Mouse (Mus musculus) hematopoietic stem cell, adult 5-6 weeks (primary cell): Measurements from ENCODE around the gene Tdrd9. TPM values are rescaled to one million over a fixed set of nuclear protein-coding genes. Genes with fewer than 3 reads are reported as not detected.
A peak's percentile ranks its signal among the peaks of the same experiment; 100 is the strongest.

Experiments
- ATAC-seq, 2 experiments: fragments of 125-278 bp in 1 of 2; replicated peaks in 1 of 2; 2 replicates each; pipeline ENCODE4 v1.8.0; 2016 to 2017; ENCODE audit warnings: inconsistent platforms in 2 of 2, mild to moderate bottlenecking in 2 of 2, moderate number of reproducible peaks in 2 of 2, low read depth in 1 of 2, moderate TSS enrichment in 1 of 2; ENCODE audit not compliant: low FRiP score in 2 of 2, poor library complexity in 2 of 2, severe bottlenecking in 2 of 2, insufficient read depth in 1 of 2, low TSS enrichment in 1 of 2
- total RNA-seq: library from RNA; stranded (forward); fragments of 172-1452, 232-1000 nt; gene quantifications from 2 replicates; pipeline ENCODE4 v1.2.3, GENCODE M21; 2017

Tdrd9 gene
- total RNA-seq, 1 experiment from 2014 or later, result 0.30 TPM

GRCm38 (mm10) chr12:111950486-111950885 lies 20.9 kb upstream of the Tdrd9 start:
- no peak for ATAC-seq

- no peak for ATAC-seq
These were observed 19.7 kb upstream of the Tdrd9 start for GRCm38 (mm10) chr12:111951701-111952100.

DNA sequence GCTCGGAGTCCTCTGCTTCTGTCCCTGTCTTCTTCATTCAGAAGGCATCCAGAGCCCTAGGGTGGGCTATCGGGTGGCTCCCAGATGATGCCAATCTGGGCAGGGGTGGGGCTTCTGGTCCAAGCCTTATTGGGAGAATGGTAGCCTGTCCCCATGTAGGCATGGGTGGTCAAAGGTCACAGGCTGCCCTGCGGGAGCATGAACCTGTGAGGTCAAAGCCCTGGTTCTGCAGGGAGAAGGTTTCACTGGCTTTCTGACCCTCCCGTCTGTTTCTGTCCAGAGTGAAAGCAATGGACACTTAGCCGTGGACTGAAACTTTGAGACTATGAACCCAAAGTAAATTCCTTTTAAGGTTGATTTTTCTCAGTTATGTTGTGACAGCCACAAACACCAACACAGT lies 15.2 kb upstream of the Tdrd9 start:
- ATAC-seq, result no peak

DNA sequence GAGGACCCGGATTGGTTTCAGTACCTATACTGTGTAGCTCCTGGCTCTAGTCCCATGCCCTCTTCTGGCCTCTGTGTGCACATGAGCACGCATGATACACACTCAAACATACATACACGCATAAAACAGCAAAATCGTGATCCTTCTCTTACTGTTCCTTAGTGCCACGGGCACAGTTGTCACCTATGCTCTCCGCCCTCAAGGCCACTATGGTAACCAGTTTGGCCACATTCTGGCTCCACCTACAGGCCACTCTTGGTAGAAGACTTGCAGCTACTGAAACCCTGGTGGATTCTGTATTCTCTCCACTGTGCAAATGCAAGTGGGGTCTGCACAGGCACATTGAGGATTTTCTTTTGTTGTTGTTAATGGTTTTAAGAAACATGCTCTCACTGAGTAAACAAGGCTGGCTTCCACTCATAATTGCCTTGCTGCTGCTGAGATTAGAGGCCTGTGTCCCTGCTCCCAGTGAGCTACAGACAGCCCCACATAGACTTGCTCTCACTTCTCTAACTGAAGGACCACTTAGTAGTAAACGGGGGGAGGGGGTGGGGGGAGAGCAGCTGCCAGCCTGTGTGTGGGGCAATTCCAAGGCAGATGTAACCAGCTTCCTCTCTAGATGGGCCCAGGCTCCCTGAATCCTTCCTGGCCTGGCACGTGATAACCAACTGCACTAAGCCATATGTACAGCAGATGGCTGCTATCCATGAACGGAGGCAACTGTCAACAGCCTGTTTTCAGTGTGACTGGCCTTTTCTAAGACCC lies 13.1 kb upstream of the Tdrd9 start:
- peak; percentile 78 to 79 for ATAC-seq

DNA sequence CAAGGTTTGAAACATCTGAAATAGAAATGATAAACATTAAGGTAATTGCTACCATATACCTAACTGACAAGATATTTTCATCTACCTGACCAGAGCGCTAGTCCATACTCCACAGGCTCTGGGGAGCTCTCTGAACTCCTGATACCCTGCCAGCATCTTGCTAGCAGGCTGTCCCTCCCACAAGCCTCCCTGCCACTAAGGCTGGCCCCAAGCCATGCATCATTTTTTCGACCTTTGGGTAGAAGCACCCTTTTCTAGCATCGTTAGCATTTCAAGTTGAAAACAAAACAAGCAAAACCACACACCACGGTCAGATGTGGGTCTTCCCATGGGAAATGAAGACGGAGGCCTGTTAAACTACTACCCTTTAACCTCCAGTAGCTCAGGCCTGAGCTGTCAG lies 8.0 kb upstream of the Tdrd9 start:
- ATAC-seq, result no peak

DNA sequence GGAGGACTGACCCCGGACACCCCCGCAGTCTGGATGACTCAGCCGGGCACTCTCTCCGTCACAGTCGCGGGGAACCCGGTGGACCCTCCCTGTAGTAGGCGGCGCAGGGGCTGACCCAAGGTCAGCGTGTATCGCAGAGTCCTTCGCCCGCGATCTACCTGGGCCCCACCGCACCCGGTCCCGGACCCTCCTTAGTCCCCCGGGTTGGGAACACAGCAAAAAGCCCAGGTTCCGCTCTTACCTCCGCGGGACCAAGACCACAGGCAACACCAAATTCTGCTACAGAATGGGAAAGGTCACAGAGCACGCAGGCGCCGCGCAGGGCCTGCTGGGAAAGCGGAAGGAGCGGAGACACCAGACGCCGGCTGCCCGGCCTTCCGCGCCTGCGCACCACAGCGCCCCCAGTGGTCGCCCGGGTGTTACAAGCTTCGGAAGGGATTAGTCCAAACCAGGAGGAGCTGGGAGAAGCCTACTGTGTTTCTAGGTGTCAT lies 4.6 kb upstream of the Tdrd9 start, which contains the start of gene Atp5mpl:
TSS of gene Atp5mpl (minus strand) at position 295 of the 491 bp plus-strand sequence.
- peak; percentile 93 to 96 for ATAC-seq

- ATAC-seq, result no peak
These were observed 1.3 kb upstream of the Tdrd9 start for GRCm38 (mm10) chr12:111970085-111970484.

GRCm38 (mm10) chr12:111972504-111972903 lies 1.1 kb downstream of the Tdrd9 start:
- ATAC-seq, result no peak

GRCm38 (mm10) chr12:111974578-111974977 lies 3.2 kb downstream of the Tdrd9 start:
- peak; percentile 65 to 74 for ATAC-seq

GRCm38 (mm10) chr12:111977138-111977537 lies 5.8 kb downstream of the Tdrd9 start:
- ATAC-seq, result no peak

DNA sequence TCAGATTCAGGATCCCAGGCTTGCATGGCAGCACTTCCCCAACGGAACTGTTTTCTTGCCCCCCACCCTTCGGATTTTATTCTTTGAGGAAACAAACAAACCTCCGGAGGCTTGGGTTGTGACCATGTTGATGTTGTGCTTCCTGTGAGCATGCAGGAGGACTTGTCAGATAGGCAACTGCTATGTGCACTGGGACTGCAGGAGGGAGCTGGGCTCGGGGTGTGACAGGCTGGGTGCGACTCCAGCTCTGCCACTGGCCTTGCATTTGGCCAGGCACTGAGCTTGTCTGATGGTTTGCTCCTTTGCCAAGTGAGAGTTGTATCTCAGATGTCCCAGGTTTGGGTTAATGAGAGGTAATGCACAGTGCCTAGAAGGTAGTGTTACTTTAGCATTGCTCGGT lies 6.9 kb downstream of the Tdrd9 start:
- no peak for ATAC-seq

DNA sequence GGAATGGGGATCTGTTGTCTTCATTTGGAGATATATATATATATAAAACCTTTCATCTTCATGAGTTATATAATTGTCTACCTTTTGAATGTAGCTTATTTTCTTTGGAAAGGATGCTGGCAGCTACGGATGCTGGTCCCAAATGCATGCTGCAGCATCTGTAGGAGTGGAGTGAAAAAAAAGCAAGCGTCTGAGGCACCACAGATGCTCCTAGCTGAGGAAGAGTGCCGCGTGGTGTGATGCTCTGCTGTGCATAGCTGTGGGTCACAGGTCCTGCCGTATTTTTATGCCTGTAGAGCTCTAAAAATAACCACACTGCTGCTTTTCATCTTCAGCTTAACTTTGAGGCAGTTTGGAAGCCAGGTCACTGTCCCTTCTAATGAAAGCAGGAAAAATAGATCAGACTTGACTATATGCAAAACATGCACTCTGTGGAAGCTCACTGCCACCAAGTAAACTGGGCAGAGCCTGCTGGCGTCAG lies 9.6 kb downstream of the Tdrd9 start, which contains the start of gene Rd3l:
TSS of gene Rd3l (minus strand) at position 431 of the 481 bp plus-strand sequence.
- no peak for ATAC-seq

- no peak for ATAC-seq
These were observed 10.5 kb downstream of the Tdrd9 start for GRCm38 (mm10) chr12:111981831-111982230.

DNA sequence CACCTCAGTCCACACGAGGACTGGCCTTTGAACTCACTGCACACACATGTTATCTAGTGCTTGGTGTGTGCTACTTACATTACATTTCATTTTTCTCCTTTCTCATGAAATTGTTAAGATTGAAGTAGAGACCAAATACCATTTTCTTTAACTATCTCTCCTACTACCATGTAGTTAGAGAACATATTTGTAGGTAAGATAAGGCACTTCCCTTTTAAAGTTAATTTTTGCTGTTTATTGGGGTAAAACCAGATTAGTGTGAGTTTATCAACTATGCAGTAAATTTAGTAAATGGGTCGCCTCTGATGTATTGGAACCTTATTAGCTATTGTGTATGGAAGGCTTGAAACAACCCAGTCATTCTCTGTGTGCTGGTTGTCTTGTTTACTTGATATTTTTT lies 11.8 kb downstream of the Tdrd9 start:
- ATAC-seq, result no peak

GRCm38 (mm10) chr12:111986756-111987155 lies 15.4 kb downstream of the Tdrd9 start:
- no peak for ATAC-seq

DNA sequence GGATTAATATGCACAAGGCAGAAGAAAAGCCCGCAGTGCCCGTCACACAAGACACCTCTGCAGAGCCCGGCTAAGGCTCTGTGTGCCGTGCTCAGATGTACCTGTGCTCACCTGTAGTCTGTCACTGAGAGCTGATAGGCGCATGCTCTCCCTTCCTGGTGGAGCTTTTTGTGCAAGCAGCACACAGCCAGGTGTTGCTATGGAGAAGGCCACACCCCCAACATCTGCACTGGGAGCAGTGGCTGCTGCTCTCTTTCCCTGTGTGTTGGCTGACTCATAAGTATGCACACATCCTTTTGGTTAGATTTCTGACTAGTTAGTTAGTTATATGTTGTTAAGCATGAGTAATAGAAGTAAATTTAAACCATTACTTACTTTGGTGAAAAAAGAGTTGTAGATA lies 21.3 kb downstream of the Tdrd9 start:
- no peak for ATAC-seq

DNA sequence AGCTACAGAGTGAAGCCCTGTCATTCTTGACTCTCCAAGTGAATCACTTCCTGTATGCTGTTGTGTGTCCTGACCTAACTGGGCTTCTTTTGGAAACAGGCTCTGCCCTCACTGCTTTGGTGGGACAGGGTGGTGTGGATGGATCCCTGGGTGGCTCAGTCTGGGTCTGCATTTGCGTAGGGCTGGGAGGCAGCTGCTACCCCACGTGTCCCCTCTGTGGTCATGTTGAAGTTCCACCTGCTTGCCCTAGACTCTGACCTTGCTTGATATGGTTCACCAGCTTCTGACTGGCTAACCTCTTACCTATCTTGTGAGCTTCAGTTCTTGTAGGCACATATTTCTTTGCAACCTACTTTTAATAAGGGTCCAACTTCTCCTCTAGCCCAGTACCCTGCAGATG lies 23.8 kb downstream of the Tdrd9 start:
- no peak for ATAC-seq

GRCm38 (mm10) chr12:111999735-112000134 lies 28.4 kb downstream of the Tdrd9 start:
- ATAC-seq, result no peak

- ATAC-seq, result peak; percentile 49 to 59; a peak in 2 of 4 replicates
These were observed 29.9 kb downstream of the Tdrd9 start for GRCm38 (mm10) chr12:112001223-112001622.
